Mouse (Mus musculus) midbrain, embryonic 11.5 days (tissue): Measurements from ENCODE around the gene Elavl1. TPM values are rescaled to one million over a fixed set of nuclear protein-coding genes. Genes with fewer than 3 reads are reported as not detected.

Source experiments
- ATAC-seq: fragments of 200-750 bp; cut with Nextera tagmentation; 2 replicates; pipeline ENCODE4 v1.8.0; 2017; ENCODE audit warnings: moderate TSS enrichment, moderate library complexity; ENCODE audit not compliant: low FRiP score
- DNase-seq: peaks from one replicate; pipeline ENCODE4 v3.0.0; 2015; ENCODE audit warnings: low spot score; ENCODE audit errors: missing footprints
- H3K27ac ChIP-seq: fragments of 300-500 bp; sonication (generic); 2 replicates; pipeline ENCODE4 v1.5.1; 2014; ENCODE audit warnings: low read depth, low read length
- H3K27me3 ChIP-seq: fragments of 300-500 bp; sonication (generic); 2 replicates; pipeline ENCODE4 v1.6.1; 2014; ENCODE audit warnings: mild to moderate bottlenecking, low read length, moderate library complexity, mixed read lengths; ENCODE audit not compliant: control insufficient read depth, insufficient read depth
- H3K36me3 ChIP-seq: fragments of 300-500 bp; sonication (generic); 2 replicates; pipeline ENCODE4 v1.6.1; 2014; ENCODE audit warnings: mild to moderate bottlenecking, low read length, moderate library complexity, mixed read lengths; ENCODE audit not compliant: control insufficient read depth, insufficient read depth
- H3K4me1 ChIP-seq: fragments of 300-500 bp; sonication (generic); 2 replicates; pipeline ENCODE4 v1.6.1; 2014; ENCODE audit warnings: low read length; ENCODE audit not compliant: control insufficient read depth, insufficient read depth
- H3K4me2 ChIP-seq: fragments of 300-500 bp; sonication (generic); 2 replicates; pipeline ENCODE4 v1.6.1; 2014; ENCODE audit warnings: mild to moderate bottlenecking, moderate library complexity
- H3K4me3 ChIP-seq: fragments of 300-500 bp; sonication (generic); 2 replicates; pipeline ENCODE4 v1.5.1; 2014; ENCODE audit warnings: low read depth, low read length
- H3K9ac ChIP-seq: fragments of 300-500 bp; sonication (generic); 2 replicates; pipeline ENCODE4 v1.6.1; 2014; ENCODE audit warnings: low read length
- H3K9me3 ChIP-seq: fragments of 300-500 bp; sonication (generic); 2 replicates; pipeline ENCODE4 v1.6.1; 2016; ENCODE audit warnings: low read length; ENCODE audit not compliant: control insufficient read depth
- WGBS: fragments of 180-500 bp; shearing (Covaris S2); extraction: QIAGEN DNeasy Blood & Tissue Kit; methylation state at CpG from one replicate; pipeline ENCODE4 v1.1.7; 2014; 5-methylcytosine and 5-hydroxymethylcytosine counted together
- polyA plus RNA-seq: library from polyadenylated mRNA; unstranded; fragments of >200 nt; fragmentation: Nextera tagmentation; extraction: Ambion mirVana; gene quantifications from 2 replicates; pipeline ENCODE4 v1.2.1, GENCODE M21; 2014

Elavl1 gene
- polyA plus RNA-seq, 1 experiment from 2014 or later, result 369 TPM

DNA sequence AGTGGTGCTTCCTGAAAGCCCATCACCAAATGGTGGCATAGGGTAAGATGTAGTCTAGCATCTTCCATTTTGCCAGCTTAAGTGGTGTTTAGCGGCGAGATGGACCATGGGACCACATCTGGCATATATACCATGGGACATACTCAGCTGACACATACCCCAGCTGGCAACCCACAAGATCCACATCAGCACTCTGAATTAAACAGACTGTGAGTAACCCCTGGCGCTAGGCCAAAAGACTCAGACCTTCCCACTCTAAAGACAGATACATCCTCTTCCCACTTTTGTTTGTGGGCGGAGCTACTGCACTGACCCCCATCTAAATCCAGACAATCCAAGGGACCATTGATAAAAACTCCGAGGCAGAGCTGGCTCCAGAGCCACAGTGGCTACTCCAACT is 3.8 kb upstream of the Elavl1 start:
- Histone ChIP-seq H3K27me3 (no peaks in the 10 kb centered on the region), H3K4me2 (no peak overlapping the region), H3K36me3 (peaks cover 11% of the 10 kb centered on the region; the same call in 1 of the 2 replicates), H3K9me3 (no peaks in the 10 kb centered on the region), H3K4me3 (no peak overlapping the region), H3K4me1 (peaks cover 3% of the 10 kb centered on the region), H3K9ac (no peak overlapping the region), H3K27ac (no peak overlapping the region)
- WGBS, result 93% methylated on average over 5 of the region's 5 CpGs
- ATAC-seq (no peak), DNase-seq (no peak)

DNA sequence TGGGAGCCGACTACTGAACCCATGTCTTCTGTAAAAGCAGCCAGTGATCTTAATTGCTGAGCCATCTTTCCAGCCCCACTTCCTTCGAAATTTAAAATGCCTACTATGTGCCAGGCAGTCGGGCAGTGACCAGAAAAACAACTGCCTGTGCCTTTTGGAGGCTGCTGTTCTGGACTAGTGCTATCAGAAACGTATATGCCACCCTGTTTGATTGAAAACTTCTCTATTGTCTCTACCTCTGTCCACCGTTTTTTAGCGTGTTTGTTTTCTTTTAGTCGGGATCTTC is 481 bp upstream of the Elavl1 start:
- H3K36me3 ChIP-seq, result peaks cover 5% of the 10 kb centered on the region; the same call in 1 of the 2 replicates
- no peak for DNase-seq
- no peaks in the 10 kb centered on the region for H3K27me3 ChIP-seq
- peaks cover 17% of the 10 kb centered on the region for H3K4me1 ChIP-seq
- no peaks in the 10 kb centered on the region for H3K9me3 ChIP-seq
- peak overlapping the region; percentile 49 for H3K4me2 ChIP-seq
- ATAC-seq, result no peak
- peak overlapping the region; percentile 98 for H3K9ac ChIP-seq
- H3K4me3 ChIP-seq, result peak overlapping the region; percentile 98
- WGBS, result 49% methylated on average over 7 of the region's 7 CpGs
- H3K27ac ChIP-seq, result peak overlapping the region; percentile 50; the same call in 1 of the 2 replicates

DNA sequence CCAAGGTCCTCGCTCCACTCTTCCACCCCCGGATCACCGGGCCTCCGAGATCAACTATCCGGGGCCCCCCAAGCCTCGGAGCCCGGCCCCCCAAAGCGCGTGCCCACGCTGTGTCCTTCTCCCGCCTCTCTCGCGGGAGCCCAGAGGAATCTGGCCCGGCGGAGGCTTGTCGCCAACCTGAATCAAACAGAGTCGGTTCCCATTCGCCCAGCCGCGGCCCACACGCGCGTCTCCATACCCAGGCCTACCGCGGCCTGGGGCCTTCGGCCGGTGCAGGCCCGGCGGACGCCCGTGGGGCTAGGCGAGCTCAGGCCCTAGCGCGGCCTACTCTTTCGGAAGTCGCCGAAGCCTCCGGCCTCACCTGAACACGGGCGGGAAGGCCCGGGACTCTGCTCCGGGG is 688 bp downstream of the Elavl1 start:
- peaks cover 17% of the 10 kb centered on the region for H3K4me1 ChIP-seq
- ATAC-seq (peak; percentile 78), DNase-seq (peak; percentile 93)
- no peaks in the 10 kb centered on the region for H3K27me3 ChIP-seq
- no peaks in the 10 kb centered on the region for H3K9me3 ChIP-seq
- H3K4me2 ChIP-seq, result peak overlapping the region; percentile 93
- H3K27ac ChIP-seq, result peak overlapping the region; percentile 81
- H3K4me3 ChIP-seq, result peak overlapping the region; percentile 98
- WGBS, result 0% methylated on average over 42 of the region's 42 CpGs
- peaks cover 7% of the 10 kb centered on the region; the same call in 1 of the 2 replicates for H3K36me3 ChIP-seq
- peak overlapping the region; percentile 98 for H3K9ac ChIP-seq

DNA sequence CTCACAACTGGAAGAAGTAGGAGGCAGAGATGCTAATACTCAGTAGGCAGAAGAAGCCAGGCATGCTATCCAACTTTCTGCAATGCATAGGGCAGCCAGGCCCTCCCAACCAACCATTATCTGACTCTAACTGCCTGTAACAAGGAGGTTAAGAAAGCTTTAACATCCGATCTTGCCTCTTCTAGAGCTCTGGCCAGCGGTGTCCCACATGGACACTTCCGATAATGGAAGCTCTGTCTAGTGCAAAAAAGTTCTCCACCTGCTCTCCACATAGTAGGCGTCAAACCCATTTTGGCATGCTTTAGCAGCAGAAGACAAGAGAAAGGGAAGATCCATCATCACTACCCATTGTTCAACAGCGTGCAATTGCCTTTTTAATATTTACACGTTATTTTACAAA is 1.3 kb downstream of the Elavl1 start:
- DNase-seq, result peak; percentile 87
- no peaks in the 10 kb centered on the region for H3K9me3 ChIP-seq
- peak overlapping the region; percentile 93 for H3K4me2 ChIP-seq
- ATAC-seq, result no peak
- no peaks in the 10 kb centered on the region for H3K27me3 ChIP-seq
- no peak overlapping the region for H3K27ac ChIP-seq
- H3K9ac ChIP-seq, result peak overlapping the region; percentile 98
- 7% methylated on average over 6 of the region's 6 CpGs for WGBS
- peaks cover 17% of the 10 kb centered on the region for H3K4me1 ChIP-seq
- H3K36me3 ChIP-seq, result peaks cover 7% of the 10 kb centered on the region; the same call in 1 of the 2 replicates
- peak overlapping the region; percentile 98 for H3K4me3 ChIP-seq

DNA sequence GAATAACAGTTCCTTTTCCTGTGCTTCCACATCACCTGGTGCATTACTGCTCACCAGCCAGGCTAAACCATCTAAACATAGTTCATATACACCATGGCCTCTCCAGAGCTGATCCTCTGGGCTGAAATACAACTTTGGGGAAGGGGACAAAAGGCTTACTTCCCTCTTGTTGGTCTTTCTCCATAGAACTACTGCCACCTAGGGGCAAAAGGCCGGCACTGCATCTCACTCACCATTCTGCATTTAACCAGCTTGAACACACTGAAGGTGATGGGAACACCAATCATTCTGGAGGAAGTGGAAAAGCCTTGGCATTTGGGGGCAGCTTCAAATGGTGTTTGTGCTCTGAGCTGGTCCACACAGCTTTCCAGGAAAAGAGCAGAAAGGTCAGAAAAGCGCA is 2.7 kb downstream of the Elavl1 start:
- Histone ChIP-seq H3K27me3 (no peaks in the 10 kb centered on the region), H3K9me3 (no peaks in the 10 kb centered on the region), H3K9ac (no peak overlapping the region), H3K27ac (no peak overlapping the region), H3K36me3 (peaks cover 7% of the 10 kb centered on the region; the same call in 1 of the 2 replicates), H3K4me1 (peaks cover 17% of the 10 kb centered on the region), H3K4me2 (no peak overlapping the region; the same call in 1 of the 2 replicates), H3K4me3 (no peak overlapping the region)
- WGBS, result 28% methylated on average over 2 of the region's 2 CpGs
- DNase-seq (peak; percentile 98), ATAC-seq (no peak)

DNA sequence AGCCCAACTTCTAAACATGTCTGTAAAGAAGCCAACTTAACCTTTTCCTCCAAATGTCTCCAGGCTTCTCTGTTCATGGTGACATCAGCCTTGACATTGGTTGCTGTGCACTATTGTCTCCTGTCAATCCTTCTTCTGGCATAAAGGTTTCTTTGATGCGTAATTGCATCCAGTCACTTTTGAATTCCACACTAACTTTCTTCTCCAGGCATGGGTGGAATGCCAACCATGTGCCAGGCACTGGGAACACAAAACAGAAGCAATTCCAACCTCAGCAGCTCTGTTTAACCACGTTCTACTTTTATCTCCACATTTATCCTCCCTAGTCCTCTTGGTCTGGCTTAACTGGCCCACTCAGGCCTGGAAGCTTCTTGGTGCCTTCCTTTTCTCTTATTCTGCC is 4.2 kb downstream of the Elavl1 start:
- H3K4me2 ChIP-seq, result no peak overlapping the region
- H3K27ac ChIP-seq, result no peak overlapping the region
- ATAC-seq (no peak), DNase-seq (peak; percentile 65)
- no peak overlapping the region for H3K4me3 ChIP-seq
- H3K9me3 ChIP-seq, result no peaks in the 10 kb centered on the region
- no peak overlapping the region for H3K9ac ChIP-seq
- peaks cover 17% of the 10 kb centered on the region for H3K4me1 ChIP-seq
- peaks cover 7% of the 10 kb centered on the region; the same call in 1 of the 2 replicates for H3K36me3 ChIP-seq
- H3K27me3 ChIP-seq, result no peaks in the 10 kb centered on the region
- WGBS, result 93% methylated on average over 2 of the region's 2 CpGs

GRCm38 (mm10) chr8:4320404-4320803 is 4.8 kb downstream of the Elavl1 start:
- DNase-seq (no peak), ATAC-seq (no peak)
- WGBS, result 96% methylated on average over 1 of the region's 1 CpGs

DNA sequence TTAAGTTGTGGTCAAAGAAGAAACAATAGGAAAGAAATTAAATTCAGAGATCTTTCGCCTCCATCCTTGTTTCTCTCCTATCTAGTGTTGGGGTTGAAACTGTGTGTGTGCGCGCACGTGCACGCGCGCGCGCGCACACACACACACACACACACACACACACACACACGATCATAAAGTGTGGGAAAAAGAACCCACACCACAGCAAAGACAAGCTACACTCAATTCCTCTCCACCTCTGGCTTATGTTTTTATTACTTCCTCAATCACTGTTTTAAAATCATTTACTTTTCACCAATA is 5.7 kb downstream of the Elavl1 start:
- H3K9ac ChIP-seq, result no peak overlapping the region
- no peaks in the 10 kb centered on the region for H3K9me3 ChIP-seq
- ATAC-seq (no peak), DNase-seq (no peak)
- WGBS, result 97% methylated on average over 11 of the region's 11 CpGs
- H3K27me3 ChIP-seq, result no peaks in the 10 kb centered on the region
- no peak overlapping the region for H3K4me3 ChIP-seq
- H3K4me2 ChIP-seq, result no peak overlapping the region
- H3K4me1 ChIP-seq, result peaks cover 14% of the 10 kb centered on the region
- H3K27ac ChIP-seq, result no peak overlapping the region
- H3K36me3 ChIP-seq, result peaks cover 7% of the 10 kb centered on the region; the same call in 1 of the 2 replicates

More at GRCm38 (mm10) chr8:4320404-4320803, 4.8 kb downstream of the Elavl1 start:
- Histone ChIP-seq H3K4me1 (peaks cover 14% of the 10 kb centered on the region), H3K27ac (no peak overlapping the region), H3K9me3 (no peaks in the 10 kb centered on the region), H3K4me2 (no peak overlapping the region), H3K27me3 (no peaks in the 10 kb centered on the region), H3K36me3 (peaks cover 7% of the 10 kb centered on the region; the same call in 1 of the 2 replicates), H3K4me3 (no peak overlapping the region), H3K9ac (no peak overlapping the region)

GRCm38 (mm10) chr8:4318796-4319572 is 6.2 kb downstream of the Elavl1 start:
- Histone ChIP-seq H3K4me3 (no peak overlapping the region), H3K4me2 (no peak overlapping the region), H3K9ac (no peak overlapping the region), H3K27me3 (no peaks in the 10 kb centered on the region), H3K36me3 (peaks cover 7% of the 10 kb centered on the region; the same call in 1 of the 2 replicates), H3K27ac (no peak overlapping the region), H3K4me1 (peaks cover 14% of the 10 kb centered on the region), H3K9me3 (no peaks in the 10 kb centered on the region)
- DNase-seq (no peak), ATAC-seq (no peak)
- 91% methylated on average over 2 of the region's 2 CpGs for WGBS
